Mouse (Mus musculus) neutrophil, adult 5-6 weeks (primary cell): Measurements from ENCODE around the gene Msh6. TPM values are rescaled to one million over a fixed set of nuclear protein-coding genes. Genes with fewer than 3 reads are reported as not detected.
A peak's percentile ranks its signal among the peaks of the same experiment; 100 is the strongest.
"Not testable (repeated sequence)": the region's sequence is repeated elsewhere in the genome, so short reads cannot be mapped to it uniquely, and the experiment has no call there.

Experiments used
- ATAC-seq: fragments of 151-379, 151-347 bp; 2 replicates; pipeline ENCODE4 v1.8.0; 2017; ENCODE audit warnings: mild to moderate bottlenecking, moderate TSS enrichment; ENCODE audit not compliant: insufficient number of reproducible peaks, poor library complexity, low FRiP score, severe bottlenecking; ENCODE audit errors: extremely low read depth
- total RNA-seq: library from RNA; stranded (forward); fragments of 200-1000 nt; gene quantifications from 2 replicates; pipeline ENCODE4 v1.2.3, GENCODE M21; 2017

Gene Msh6
- total RNA-seq, 1 experiment from 2014 or later: 35.3 TPM

DNA sequence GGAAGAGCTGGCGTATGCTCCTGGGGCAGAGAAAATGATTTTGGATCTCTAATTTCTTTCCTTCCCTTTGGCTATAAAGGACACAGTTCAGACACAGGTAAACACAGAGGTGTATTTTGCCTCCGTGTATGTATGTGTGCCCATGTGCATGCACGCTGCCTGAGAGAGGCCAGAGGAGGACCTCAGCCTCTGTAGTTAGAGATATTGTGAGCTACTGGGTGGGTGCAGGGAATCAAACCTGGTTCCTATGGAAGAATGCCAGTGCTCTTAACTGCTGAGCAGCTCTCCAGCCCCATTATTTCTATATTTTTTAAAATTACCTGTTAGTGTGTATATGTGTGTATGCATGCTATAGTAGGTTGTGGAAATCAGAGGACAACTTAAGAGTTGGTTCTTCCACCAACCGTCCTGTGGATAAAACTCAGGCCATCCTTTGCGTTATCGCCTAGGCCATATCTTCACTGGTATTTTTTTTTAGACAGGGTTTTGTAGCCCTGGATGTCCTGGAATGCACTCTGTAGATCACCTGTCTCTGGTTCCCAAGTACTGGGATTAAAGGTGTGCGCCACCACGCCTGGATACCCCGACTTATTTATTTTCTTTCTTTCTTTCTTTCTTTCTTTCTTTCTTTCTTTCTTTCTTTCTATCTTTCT is 1.4 kb downstream of the Msh6 start:
- ATAC-seq: no peak

- not testable (repeated sequence) for ATAC-seq
Measured at GRCm38 (mm10) chr17:87976927-87977326, 2.1 kb downstream of the Msh6 start.

GRCm38 (mm10) chr17:87979696-87980095 is 4.8 kb downstream of the Msh6 start:
- ATAC-seq: not testable (repeated sequence)

DNA sequence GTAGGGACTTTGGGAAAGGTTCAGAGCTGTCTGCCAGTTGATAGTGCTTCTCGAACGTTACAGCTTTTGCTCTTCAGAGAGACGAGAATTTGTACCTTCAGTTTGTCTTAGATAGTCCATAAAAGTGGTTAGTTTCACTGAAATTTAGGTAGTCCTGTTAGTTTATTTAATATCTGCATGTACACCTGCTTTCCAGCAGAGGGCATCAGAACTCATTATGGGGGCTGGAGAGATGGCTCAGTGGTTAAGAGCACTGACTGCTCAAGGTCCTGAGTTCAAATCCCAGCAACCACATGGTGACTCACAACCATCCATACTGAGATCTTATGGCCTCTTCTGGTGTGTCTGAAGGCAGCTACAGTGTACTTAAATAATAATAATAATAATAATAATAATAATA is 7.2 kb downstream of the Msh6 start:
- no peak for ATAC-seq

DNA sequence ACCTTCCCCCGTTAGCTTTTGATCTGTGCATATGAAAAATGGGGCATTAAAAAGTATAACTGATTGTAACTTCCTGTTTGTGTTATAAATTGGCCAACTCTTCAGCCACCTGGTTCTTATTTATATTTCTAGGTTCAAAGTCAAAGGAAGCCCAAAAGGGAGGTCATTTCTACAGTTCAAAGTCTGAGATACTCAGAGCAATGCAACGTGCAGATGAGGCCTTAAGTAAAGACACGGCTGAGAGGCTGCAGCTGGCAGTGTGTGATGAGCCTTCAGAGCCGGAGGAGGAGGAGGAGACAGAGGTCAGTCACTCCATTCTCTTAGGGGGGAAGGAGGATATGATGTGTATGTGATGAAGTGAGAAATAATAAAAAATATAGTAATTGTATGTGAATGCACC is 8.5 kb downstream of the Msh6 start:
- ATAC-seq: no peak

GRCm38 (mm10) chr17:87984440-87985214 is 9.8 kb downstream of the Msh6 start:
- ATAC-seq: peak; percentile 48

DNA sequence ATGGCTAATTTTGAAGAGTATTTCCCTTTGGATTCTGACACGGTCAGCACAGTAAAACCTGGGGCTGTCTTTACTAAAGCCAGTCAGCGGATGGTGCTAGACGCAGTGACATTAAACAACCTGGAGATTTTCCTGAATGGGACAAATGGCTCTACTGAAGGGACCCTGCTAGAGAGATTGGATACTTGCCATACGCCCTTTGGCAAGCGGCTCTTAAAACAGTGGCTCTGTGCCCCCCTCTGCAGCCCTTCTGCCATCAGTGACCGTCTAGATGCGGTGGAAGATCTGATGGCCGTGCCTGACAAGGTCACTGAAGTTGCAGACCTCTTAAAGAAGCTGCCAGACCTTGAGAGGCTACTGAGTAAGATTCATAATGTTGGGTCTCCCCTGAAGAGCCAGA is 11.1 kb downstream of the Msh6 start:
- no peak for ATAC-seq

- ATAC-seq: no peak
Measured at GRCm38 (mm10) chr17:87987507-87987906, 12.6 kb downstream of the Msh6 start.

GRCm38 (mm10) chr17:87992154-87992553 is 17.3 kb downstream of the Msh6 start:
- ATAC-seq: no peak

DNA sequence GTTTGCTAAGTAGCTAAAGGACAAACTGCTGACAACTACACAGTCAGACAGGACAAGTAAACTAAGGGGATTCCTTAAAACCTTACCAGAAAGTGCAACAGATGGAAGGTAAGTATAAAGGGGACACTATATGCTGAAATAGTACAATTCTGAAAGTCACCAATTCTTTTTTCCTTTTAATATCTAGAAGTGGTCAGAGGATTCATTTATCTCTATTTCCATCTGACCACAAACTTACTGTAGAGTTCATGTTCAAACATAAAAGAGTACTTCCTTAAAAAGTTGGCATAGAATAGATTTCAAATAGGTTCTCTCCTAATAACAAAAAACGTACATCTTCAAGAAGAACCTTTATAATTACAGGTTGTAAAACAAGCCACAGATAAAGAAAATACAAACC is 18.5 kb downstream of the Msh6 start:
- ATAC-seq: no peak

DNA sequence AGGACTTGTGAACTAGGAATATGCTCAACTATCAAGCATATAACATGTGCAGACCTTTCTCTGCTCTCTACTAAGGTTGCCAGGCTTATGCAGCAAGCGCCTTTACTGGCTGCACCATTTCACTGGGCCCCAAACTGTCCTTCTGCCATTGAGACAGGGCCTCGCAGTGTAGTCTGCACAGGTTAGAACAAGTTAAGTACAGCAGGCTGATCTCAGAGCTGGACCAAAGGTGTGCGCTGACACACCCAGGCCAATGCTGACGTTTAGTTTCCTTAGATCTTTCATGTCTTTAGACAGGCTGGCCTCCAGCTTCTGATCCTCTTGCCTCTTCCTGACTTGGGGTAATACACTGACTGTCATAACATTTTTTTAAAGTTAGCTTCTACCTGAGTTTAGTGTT is 22.9 kb downstream of the Msh6 start:
- no peak for ATAC-seq

DNA sequence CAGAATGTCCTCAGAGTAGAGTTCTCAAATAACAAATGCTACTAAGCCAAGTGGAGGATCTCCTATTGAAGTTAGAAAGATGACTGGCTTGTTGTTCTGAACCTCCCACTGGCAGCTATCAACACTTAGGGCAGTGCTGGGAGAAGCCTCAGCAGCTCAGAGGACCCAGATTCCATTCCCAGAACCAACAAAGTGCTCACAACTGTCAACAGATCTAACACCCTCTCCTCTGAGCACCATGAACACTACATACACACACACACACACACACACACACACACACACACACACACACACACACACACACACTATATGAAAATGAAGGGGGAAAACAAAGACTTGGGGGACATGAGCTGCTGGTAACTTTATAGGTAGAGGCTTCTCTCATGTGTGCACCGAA is 30.0 kb downstream of the Msh6 start:
- ATAC-seq: no peak

GRCm38 (mm10) chr17:88006956-88007355 is 32.1 kb downstream of the Msh6 start:
- ATAC-seq: no peak

GRCm38 (mm10) chr17:88014456-88014855 is 39.6 kb downstream of the Msh6 start:
- ATAC-seq: no peak

GRCm38 (mm10) chr17:88016027-88016426 is 41.2 kb downstream of the Msh6 start:
- not testable (repeated sequence) for ATAC-seq

GRCm38 (mm10) chr17:88023924-88024323 is 49.1 kb downstream of the Msh6 start:
- ATAC-seq: no peak

- ATAC-seq: peak; percentile 72; the same call in 1 of the 2 replicates
Measured at GRCm38 (mm10) chr17:88025227-88025626, 50.4 kb downstream of the Msh6 start.

DNA sequence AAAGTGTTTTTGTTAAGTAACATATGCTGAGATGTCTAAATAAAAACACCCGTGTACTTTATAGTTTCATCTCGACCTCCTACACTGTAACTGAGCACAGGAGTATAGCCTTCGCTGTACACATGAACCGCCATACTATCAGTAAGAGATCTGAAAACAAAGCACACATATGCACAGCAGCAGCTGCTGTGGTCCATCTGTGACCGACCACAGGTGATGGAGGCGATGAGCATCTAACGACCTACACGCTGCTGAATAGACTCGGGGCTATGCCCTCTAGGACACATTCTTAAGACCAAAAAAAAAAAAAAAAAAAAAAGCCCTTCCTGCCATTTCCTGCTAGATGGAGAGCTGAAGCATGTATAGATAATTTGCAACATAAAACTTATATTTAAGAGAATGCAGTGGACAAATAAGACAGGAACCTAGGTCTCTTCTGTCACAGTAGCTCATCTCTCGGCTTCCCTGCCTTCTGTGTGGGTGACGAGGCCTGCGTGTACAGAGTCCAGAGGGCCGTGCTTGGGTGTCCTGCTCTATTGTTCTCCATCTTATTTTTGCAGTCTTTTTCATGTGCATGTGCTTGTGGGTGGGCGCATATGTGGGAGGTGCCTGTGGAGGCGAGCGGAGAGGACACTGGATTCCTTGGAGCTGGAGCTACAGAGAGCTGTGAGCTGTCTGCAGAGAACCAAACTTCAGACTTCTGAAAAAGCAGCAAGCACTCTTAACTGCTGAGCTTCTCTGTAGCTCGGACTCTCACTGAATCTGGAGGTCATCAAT is 54.5 kb downstream of the Msh6 start:
- ATAC-seq: no peak

GRCm38 (mm10) chr17:88031755-88032154 is 56.9 kb downstream of the Msh6 start:
- ATAC-seq: no peak

DNA sequence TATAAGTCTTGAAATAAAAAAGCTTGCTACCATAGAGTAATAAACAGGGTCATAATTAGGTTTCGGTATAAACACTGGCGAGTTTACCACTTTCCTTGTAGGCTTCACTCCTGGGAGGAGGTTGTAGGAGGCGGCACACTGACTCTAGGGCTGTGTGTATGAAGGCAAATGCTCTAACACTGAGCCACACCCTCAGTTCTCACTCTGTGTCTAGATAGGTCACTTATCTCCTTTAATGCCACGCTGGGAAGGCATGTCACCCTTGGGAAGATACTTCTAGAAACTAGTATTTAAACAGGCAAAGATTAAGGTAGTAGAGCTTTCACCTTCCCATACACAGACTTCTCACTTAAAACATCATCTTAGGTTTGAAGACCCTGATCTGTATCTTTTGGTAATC is 59.6 kb downstream of the Msh6 start:
- no peak for ATAC-seq
